Mouse (Mus musculus): ENCODE data around the gene Itpr3. TPM values are rescaled to one million over a fixed set of nuclear protein-coding genes. Genes with fewer than 3 reads are reported as not detected.
A peak's percentile ranks its signal among the peaks of the same experiment; 100 is the strongest.

Gene Itpr3
- polyA plus RNA-seq (2015; fragmentation: Nextera tagmentation; extraction: Ambion mirVana) = 1.2 and 1.5 TPM in 2 replicates

DNA sequence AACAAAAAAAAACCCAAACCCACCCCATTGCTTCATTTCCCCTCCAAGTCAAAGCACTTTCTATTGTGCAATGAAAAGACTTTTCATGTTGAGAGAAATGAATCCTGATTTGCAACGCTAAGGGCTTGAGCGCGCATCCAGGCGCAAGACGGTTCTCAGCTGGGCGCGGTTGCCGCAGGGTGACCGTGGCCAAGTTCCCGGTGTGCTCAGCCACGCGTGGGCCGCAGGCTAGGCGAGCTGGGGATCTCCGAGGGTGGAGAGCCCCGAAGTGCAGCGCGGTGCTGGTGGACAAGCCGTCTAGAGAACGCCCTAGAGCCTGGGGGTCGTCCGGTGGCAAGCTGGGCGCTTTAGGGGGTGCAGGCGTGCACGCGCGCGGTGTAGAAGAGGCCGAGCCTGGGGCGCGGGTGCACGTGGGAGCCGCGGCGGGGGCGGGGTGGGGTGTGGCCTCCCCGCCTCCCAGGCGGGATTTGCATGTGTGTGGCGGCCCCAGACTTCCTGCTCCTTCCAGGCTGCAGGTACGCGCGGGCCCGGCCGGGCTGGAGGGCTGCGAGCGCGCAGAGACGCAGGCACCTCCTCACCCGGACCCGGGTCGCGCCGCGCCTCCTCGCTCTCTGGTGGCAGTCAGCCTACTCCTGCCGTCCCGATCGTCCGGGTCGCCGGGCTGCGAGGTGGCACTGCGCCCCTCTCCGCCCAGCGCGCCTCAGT is at the start of gene Itpr3:
Gene Itpr3 (plus strand): TSS at position 493 of the 705 bp plus-strand sequence.
- H3K27ac ChIP-seq (replicated peaks) = peak within 1 kb of the TSS; percentile 88
- WGBS = under 1% methylated on average over 64 of the region's 66 CpGs
- peak within 1 kb of the TSS; percentile 67 for H3K4me3 ChIP-seq
- peaks cover 29% of the 10 kb centered on the region for H3K4me1 ChIP-seq
- peaks cover 28% of the 10 kb centered on the region for H3K27me3 ChIP-seq (replicated peaks)
- no peaks in the 10 kb centered on the region for H3K9me3 ChIP-seq
- peak within 1 kb of the TSS; percentile 91 for H3K4me2 ChIP-seq
- no peaks in the 10 kb centered on the region for H3K36me3 ChIP-seq
- ATAC-seq (ENCODE audit: extremely low read depth, insufficient number of reproducible peaks, low FRiP score, low TSS enrichment) = peak; percentile 70
- H3K9ac ChIP-seq = peak within 1 kb of the TSS; percentile 76

DNA sequence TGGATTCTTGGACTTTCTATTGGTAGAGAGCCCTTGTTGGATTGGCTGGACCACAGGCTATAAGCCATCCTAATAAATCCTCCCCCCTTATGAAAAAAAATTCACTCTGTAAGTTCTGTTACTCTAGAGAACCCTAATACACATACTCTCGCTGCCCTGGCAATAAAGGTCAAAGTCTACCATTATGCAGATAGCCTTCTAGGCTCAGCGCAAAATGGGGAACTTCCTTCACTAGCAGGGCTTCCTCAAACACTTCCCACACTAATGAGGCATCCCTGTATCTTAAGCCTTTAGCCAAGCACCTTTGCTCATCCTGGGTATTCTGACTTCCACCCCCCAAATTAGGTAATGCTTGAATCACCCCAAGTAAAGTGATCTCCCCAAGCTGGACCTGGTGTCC is 48.8 kb upstream of the Itpr3 start:
- no peak overlapping the region for H3K4me3 ChIP-seq
- H3K4me1 ChIP-seq = 0 out of 2 replicates have a peak, but pooled peaks cover 9% of the 10 kb centered on the region
- no peak overlapping the region for H3K9ac ChIP-seq
- ATAC-seq (ENCODE audit: extremely low read depth, insufficient number of reproducible peaks, low FRiP score, low TSS enrichment) = no peak
- no peak overlapping the region for H3K4me2 ChIP-seq
- H3K36me3 ChIP-seq = no peaks in the 10 kb centered on the region
- WGBS = 78% methylated on average over 2 of the region's 2 CpGs
- H3K9me3 ChIP-seq = no peaks in the 10 kb centered on the region
- no peak overlapping the region for H3K27ac ChIP-seq (replicated peaks)
- peaks cover 15% of the 10 kb centered on the region for H3K27me3 ChIP-seq (replicated peaks)

DNA sequence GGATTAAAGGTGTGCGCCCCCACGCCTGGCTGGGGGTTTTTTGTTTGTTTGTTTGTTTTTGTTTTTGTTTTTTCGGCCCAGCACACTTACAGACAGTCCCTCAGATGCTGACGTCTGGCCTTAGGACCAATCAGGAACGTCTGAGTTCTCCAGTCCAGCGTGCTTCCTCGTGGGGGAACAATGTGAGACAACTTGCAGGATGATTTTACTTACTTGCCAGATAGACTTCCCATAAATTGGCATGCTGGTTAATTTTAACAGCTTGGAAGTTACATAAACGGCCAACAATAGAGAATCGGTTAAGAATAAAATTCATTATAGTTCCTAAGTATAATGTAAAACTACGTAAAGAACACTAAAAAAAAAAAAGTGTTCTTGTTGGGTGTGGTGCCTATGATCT is 45.9 kb upstream of the Itpr3 start:
- Histone ChIP-seq H3K27me3 (replicated peaks) (no peaks in the 10 kb centered on the region; the same call in 1 of the 2 replicates), H3K4me3 (no peak overlapping the region)

DNA sequence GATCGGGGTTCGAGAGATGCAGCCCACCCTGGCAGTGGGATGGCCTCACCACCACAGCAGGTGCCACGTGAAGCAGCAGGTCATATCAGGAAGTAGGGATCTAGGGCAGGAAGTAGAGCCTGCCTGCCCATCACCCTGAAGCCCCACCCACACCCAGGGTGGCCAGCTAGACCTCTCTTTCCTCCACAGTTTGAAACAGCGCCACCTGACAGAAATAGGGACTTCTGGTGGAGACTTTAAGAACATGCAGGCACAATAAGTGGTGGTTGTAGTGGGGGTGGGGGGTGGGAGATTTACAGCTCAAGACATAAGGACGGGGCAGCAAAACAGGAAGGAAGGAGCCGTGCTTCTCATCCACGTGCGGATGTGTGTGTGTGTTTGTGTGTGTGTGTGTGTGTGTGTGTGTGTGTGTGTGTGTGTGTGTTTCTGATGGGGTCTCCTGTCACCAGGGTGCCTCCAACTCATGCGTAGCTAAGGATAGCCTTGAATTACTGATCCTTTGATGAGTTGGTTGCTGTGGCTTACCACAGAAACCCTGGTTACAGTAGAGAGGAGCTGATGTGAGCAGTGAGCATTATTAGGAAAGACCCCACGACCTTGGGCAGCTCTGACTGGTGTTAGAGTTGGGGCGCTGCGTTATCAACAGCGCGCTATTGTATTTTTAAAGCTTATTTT is 45.0 kb upstream of the Itpr3 start:
- Histone ChIP-seq H3K4me3 (no peak overlapping the region), H3K4me1 (0 out of 2 replicates have a peak, but pooled peaks cover 6% of the 10 kb centered on the region), H3K27ac (replicated peaks) (no peak overlapping the region), H3K4me2 (no peak overlapping the region), H3K27me3 (replicated peaks) (no peaks in the 10 kb centered on the region; the same call in 1 of the 2 replicates), H3K36me3 (no peaks in the 10 kb centered on the region), H3K9ac (no peak overlapping the region), H3K9me3 (no peaks in the 10 kb centered on the region)
- 50% methylated on average over 14 of the region's 14 CpGs for WGBS
- ATAC-seq (ENCODE audit: extremely low read depth, insufficient number of reproducible peaks, low FRiP score, low TSS enrichment) = no peak

More for the DNA sequence above, 45.9 kb upstream of the Itpr3 start:
- Histone ChIP-seq H3K9ac (no peak overlapping the region), H3K27ac (replicated peaks) (no peak overlapping the region), H3K9me3 (no peaks in the 10 kb centered on the region), H3K4me2 (no peak overlapping the region), H3K36me3 (no peaks in the 10 kb centered on the region), H3K4me1 (0 out of 2 replicates have a peak, but pooled peaks cover 5% of the 10 kb centered on the region)
- WGBS = 84% methylated on average over 10 of the region's 10 CpGs
- ATAC-seq (ENCODE audit: extremely low read depth, insufficient number of reproducible peaks, low FRiP score, low TSS enrichment) = no peak

DNA sequence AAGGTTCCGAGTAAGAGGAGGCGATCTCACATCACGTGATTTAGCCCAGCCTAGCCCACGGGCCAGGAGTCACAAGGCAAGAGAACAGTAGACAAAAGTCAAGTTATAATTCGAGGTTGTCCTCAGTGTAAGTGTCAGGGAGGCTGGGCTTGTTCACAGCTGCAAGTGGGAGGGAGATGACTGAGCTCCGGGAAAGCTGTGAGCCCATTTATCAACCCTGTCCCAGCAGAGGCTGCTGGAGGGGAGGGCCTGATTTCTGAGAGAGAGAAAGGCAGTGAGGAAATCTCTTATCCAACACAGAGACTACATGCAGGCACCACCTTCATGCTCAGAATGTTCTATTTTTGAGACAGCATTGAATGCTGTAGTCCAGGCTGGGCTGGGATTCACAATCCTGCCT is 44.2 kb upstream of the Itpr3 start:
- Histone ChIP-seq H3K4me1 (peaks cover 11% of the 10 kb centered on the region), H3K4me3 (no peak overlapping the region), H3K9me3 (no peaks in the 10 kb centered on the region), H3K36me3 (no peaks in the 10 kb centered on the region), H3K4me2 (no peak overlapping the region), H3K27me3 (replicated peaks) (no peaks in the 10 kb centered on the region; the same call in 1 of the 2 replicates), H3K9ac (no peak overlapping the region), H3K27ac (replicated peaks) (no peak overlapping the region)
- ATAC-seq (ENCODE audit: extremely low read depth, insufficient number of reproducible peaks, low FRiP score, low TSS enrichment) = no peak
- 32% methylated on average over 6 of the region's 6 CpGs for WGBS

DNA sequence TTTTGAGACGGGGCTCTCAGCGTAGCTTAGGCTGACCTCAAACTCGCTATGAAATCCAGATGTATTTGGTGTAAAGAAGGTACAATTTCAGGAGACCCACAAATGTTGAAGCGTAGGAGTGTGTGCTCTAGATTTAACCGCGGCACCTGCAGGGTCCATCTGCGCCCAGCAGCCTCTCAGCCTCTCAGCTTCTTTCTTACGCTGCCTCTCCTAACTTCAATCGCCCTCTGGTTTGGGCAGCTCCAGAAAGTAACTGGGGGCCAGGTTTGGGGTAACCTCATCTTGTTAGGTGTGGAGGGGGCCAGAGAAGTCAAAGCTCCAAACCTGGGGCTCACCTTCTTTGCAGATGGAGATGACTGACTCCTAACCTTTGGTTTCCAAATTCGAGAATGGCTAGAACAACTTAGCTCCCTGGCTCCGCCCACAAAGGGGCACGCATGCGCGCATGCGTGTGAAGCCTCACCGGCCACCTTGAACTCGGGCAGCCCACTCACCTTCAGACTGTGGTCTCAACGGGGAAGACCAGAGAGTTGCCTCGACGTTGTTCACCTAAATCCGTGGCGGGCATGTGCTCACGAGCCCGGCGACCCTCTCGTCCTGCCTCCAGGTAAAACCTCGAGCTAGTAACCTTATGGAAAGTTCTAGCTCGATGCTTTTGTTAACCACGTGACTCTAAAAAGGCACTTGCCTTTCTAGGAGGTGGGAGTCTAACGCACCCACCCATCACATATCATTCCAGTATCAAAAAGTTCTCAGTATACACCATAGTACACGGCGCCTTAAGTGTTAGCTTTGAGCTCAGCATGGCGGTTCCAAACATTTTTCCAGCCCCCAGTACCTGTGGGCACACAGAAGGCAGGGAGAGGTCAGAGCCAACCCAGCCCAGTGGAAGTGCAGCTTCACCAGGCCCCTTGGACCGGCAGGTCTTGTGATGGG is 39.3 kb upstream of the Itpr3 start:
- peak overlapping the region; percentile 81 for H3K4me2 ChIP-seq
- peak; percentile 63; the same call in 1 of the 2 replicates for ATAC-seq (ENCODE audit: extremely low read depth, insufficient number of reproducible peaks, low FRiP score, low TSS enrichment)
- 5% methylated on average over 34 of the region's 34 CpGs for WGBS
- H3K36me3 ChIP-seq = peaks cover 34% of the 10 kb centered on the region
- H3K27me3 ChIP-seq (replicated peaks) = no peaks in the 10 kb centered on the region
- peak overlapping the region; percentile 68 for H3K4me3 ChIP-seq
- H3K9ac ChIP-seq = peak overlapping the region; percentile 85
- H3K4me1 ChIP-seq = peaks cover 19% of the 10 kb centered on the region
- no peaks in the 10 kb centered on the region for H3K9me3 ChIP-seq
- peak overlapping the region; percentile 82 for H3K27ac ChIP-seq (replicated peaks)

DNA sequence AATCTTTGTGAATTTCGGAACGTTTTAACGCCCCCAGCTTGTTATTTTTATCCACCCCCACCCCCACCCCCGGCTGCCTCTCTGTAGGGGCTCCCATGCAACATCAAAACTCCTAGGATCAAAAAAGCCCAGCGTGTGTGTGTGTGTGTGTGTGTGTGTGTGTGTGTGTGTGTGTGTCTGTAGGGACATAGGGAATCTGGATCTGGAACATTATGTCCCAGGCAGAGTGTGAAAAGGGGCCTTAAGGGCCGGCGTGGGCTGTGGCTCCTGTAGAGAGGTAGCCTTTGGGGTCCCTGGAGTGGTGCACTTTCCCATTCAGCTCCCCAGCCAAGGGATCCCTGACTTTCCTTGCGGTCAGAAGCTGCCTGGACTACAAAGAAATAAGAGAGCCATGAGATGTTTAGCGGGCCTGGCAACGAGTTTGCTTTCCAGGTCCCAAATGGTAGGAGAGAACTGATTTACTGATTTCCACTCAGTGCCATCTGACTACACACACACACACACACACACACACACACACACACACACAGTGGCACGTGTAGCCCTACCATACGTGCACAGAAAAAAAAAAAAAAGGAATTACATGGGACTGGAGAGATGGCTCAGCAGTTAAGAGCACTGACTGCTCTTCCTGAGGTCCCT is 38.4 kb upstream of the Itpr3 start:
- H3K4me2 ChIP-seq = peak overlapping the region; percentile 81
- H3K27ac ChIP-seq (replicated peaks) = peak overlapping the region; percentile 82
- 43% methylated on average over 12 of the region's 12 CpGs for WGBS
- peak overlapping the region; percentile 68 for H3K4me3 ChIP-seq
- H3K4me1 ChIP-seq = peaks cover 16% of the 10 kb centered on the region
- no peaks in the 10 kb centered on the region for H3K27me3 ChIP-seq (replicated peaks)
- no peaks in the 10 kb centered on the region for H3K9me3 ChIP-seq
- ATAC-seq (ENCODE audit: extremely low read depth, insufficient number of reproducible peaks, low FRiP score, low TSS enrichment) = no peak
- peaks cover 42% of the 10 kb centered on the region for H3K36me3 ChIP-seq
- peak overlapping the region; percentile 85 for H3K9ac ChIP-seq

DNA sequence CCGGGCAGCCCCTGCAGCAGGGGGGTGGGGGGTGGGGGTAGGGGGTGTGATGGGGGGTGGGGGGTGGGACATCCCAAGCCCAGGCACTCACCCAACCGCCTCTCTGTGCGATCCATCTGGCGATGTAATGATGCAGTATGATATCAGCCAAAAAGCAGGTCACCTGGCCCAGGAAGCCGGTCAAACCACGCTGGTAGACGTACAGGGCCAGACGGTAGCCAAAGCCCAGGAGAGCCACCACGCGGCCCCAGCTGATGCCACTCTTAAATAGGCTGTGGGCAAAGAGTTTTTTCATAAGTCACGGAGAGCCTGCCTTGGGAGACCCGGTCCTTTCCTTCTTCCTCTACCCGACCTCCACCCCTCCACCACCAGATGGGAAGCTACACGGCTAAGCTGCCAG is 36.0 kb upstream of the Itpr3 start:
- Histone ChIP-seq H3K9me3 (no peaks in the 10 kb centered on the region), H3K4me1 (peaks cover 16% of the 10 kb centered on the region), H3K27me3 (replicated peaks) (no peaks in the 10 kb centered on the region), H3K36me3 (peaks cover 66% of the 10 kb centered on the region), H3K27ac (replicated peaks) (no peak overlapping the region), H3K4me2 (no peak overlapping the region), H3K4me3 (no peak overlapping the region), H3K9ac (no peak overlapping the region)
- 90% methylated on average over 14 of the region's 14 CpGs for WGBS
- no peak for ATAC-seq (ENCODE audit: extremely low read depth, insufficient number of reproducible peaks, low FRiP score, low TSS enrichment)

DNA sequence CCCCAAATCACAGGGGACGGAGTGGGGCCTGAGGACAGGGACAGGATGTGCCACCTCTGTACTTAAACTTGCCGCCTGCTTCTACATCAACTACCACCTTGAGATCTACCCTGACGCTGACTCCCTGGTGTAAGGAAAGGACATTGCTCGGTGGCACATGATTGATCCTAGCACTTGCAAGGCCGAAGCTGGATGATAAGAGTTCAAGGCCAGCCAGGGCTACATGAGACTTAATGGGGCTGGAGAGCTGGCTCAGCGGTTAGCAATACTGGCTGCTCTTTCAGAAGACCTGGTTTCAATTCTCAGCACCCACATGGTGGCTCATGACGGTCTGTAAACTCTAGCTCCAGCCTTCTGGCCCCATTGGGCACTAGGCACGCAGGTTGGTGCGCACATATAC is 35.4 kb upstream of the Itpr3 start:
- Histone ChIP-seq H3K27ac (replicated peaks) (no peak overlapping the region), H3K9me3 (no peaks in the 10 kb centered on the region), H3K27me3 (replicated peaks) (no peaks in the 10 kb centered on the region), H3K9ac (no peak overlapping the region), H3K4me1 (peaks cover 17% of the 10 kb centered on the region), H3K36me3 (peaks cover 69% of the 10 kb centered on the region), H3K4me2 (no peak overlapping the region), H3K4me3 (no peak overlapping the region)
- WGBS = 83% methylated on average over 9 of the region's 9 CpGs
- ATAC-seq (ENCODE audit: extremely low read depth, insufficient number of reproducible peaks, low FRiP score, low TSS enrichment) = no peak

DNA sequence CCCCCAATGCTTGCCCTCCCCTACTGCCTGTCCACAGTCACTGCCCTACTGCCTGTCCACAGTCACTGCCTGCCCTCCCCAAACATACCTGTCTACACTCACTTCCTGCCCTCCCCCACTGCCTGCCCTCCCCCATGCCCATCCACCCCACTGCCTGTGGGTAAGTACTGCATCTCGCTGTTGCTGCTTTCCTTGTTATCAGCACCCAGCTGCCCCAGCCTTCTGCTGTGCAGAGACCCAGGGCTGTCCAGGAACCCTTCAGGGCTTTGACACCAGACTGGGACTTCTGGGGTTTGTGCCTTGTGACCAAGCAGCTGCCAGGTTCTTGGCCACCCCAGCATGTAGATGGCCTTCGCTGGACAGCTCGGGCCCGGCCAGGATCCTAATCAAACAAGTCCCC is 33.8 kb upstream of the Itpr3 start:
- Histone ChIP-seq H3K27me3 (replicated peaks) (no peaks in the 10 kb centered on the region), H3K4me1 (peaks cover 20% of the 10 kb centered on the region), H3K4me3 (no peak overlapping the region), H3K9ac (no peak overlapping the region; the same call in 1 of the 2 replicates), H3K9me3 (no peaks in the 10 kb centered on the region), H3K4me2 (no peak overlapping the region), H3K27ac (replicated peaks) (no peak overlapping the region), H3K36me3 (peaks cover 69% of the 10 kb centered on the region)
- ATAC-seq (ENCODE audit: extremely low read depth, insufficient number of reproducible peaks, low FRiP score, low TSS enrichment) = no peak
- WGBS = 61% methylated on average over 4 of the region's 4 CpGs

Measured in heart, embryonic 13.5 days (tissue).